Mouse (Mus musculus): ENCODE results near the gene Ctsl.

The Ctsl gene

GRCm38 (mm10) chr13:64370173-64370940, at the start of gene Ctsl:
Gene Ctsl (minus strand): TSS chr13:64370890.
- CTCF ChIA-PET, result no interaction called here

GRCm38 (mm10) chr13:64416955-64417601, 46.4 kb upstream of the Ctsl start:
- CTCF ChIA-PET, result interaction anchor here (0.7 kb wide), 2 partner anchors 32 to 94 kb away, joined by 14 to 22 read pairs; no protein-coding TSS in a partner anchor

- CTCF ChIA-PET, result no interaction called here
Measured at GRCm38 (mm10) chr13:64415659-64416058, 45.0 kb upstream of the Ctsl start.

GRCm38 (mm10) chr13:64412752-64413257, 42.1 kb upstream of the Ctsl start:
- CTCF ChIA-PET, result no interaction called here

GRCm38 (mm10) chr13:64411282-64411681, 40.6 kb upstream of the Ctsl start:
- CTCF ChIA-PET, result no interaction called here

- CTCF ChIA-PET, result interaction anchor here (0.5 kb wide), 1 partner anchor 330 kb away, joined by 5 read pairs; no protein-coding TSS in a partner anchor
Measured at GRCm38 (mm10) chr13:64410604-64411003, 39.9 kb upstream of the Ctsl start.

- CTCF ChIA-PET, result interaction anchor here (0.5 kb wide), 1 partner anchor 348 kb away, joined by 7 read pairs; no protein-coding TSS in a partner anchor
Measured at GRCm38 (mm10) chr13:64407992-64408391, 37.3 kb upstream of the Ctsl start.

- CTCF ChIA-PET, result no interaction called here
Measured at GRCm38 (mm10) chr13:64405550-64405949, 34.9 kb upstream of the Ctsl start.

- CTCF ChIA-PET, result no interaction called here
Measured at GRCm38 (mm10) chr13:64403519-64403918, 32.8 kb upstream of the Ctsl start.

- CTCF ChIA-PET, result no interaction called here
Measured at GRCm38 (mm10) chr13:64402951-64403460, 32.3 kb upstream of the Ctsl start.

- CTCF ChIA-PET, result no interaction called here
Measured at GRCm38 (mm10) chr13:64402504-64402949, 31.8 kb upstream of the Ctsl start.

- CTCF ChIA-PET, result no interaction called here
Measured at GRCm38 (mm10) chr13:64402006-64402405, 31.3 kb upstream of the Ctsl start.

GRCm38 (mm10) chr13:64400801-64401361, 30.2 kb upstream of the Ctsl start:
- CTCF ChIA-PET, result no interaction called here

GRCm38 (mm10) chr13:64399906-64400305, 29.2 kb upstream of the Ctsl start:
- CTCF ChIA-PET, result no interaction called here

GRCm38 (mm10) chr13:64398065-64398464, 27.4 kb upstream of the Ctsl start:
- CTCF ChIA-PET, result no interaction called here

GRCm38 (mm10) chr13:64396979-64397378, 26.3 kb upstream of the Ctsl start:
- CTCF ChIA-PET, result no interaction called here

GRCm38 (mm10) chr13:64388415-64388814, 17.7 kb upstream of the Ctsl start:
- CTCF ChIA-PET, result no interaction called here

GRCm38 (mm10) chr13:64386048-64386447, 15.4 kb upstream of the Ctsl start:
- CTCF ChIA-PET, result no interaction called here

GRCm38 (mm10) chr13:64384937-64385336, 14.2 kb upstream of the Ctsl start:
- CTCF ChIA-PET, result interaction anchor here (0.6 kb wide), 1 partner anchor 32 kb away, joined by 22 read pairs; no protein-coding TSS in a partner anchor

GRCm38 (mm10) chr13:64380251-64380650, 9.6 kb upstream of the Ctsl start:
- CTCF ChIA-PET, result no interaction called here

GRCm38 (mm10) chr13:64378601-64379000, 7.9 kb upstream of the Ctsl start:
- CTCF ChIA-PET, result no interaction called here

- CTCF ChIA-PET, result no interaction called here
Measured at GRCm38 (mm10) chr13:64376472-64376871, 5.8 kb upstream of the Ctsl start.

All from spleen, embryonic (tissue).